Mouse (Mus musculus) forebrain, embryonic 12.5 days (tissue): ENCODE data around the gene 9430097D07Rik. TPM values are rescaled to one million over a fixed set of nuclear protein-coding genes. Genes with fewer than 3 reads are reported as not detected.

Experiments
- ATAC-seq: fragments of 200-750 bp; cut with Nextera tagmentation; 2 replicates; pipeline ENCODE4 v1.8.0; 2017; ENCODE audit warnings: moderate TSS enrichment; ENCODE audit not compliant: low FRiP score
- H3K27ac ChIP-seq: fragments of 300-500 bp; sonication (generic); 2 replicates; pipeline ENCODE4 v1.5.1; 2016; ENCODE audit warnings: mild to moderate bottlenecking
- H3K27me3 ChIP-seq: fragments of 300-500 bp; sonication (generic); 2 replicates; pipeline ENCODE4 v1.6.1; 2016; ENCODE audit warnings: mild to moderate bottlenecking
- H3K36me3 ChIP-seq: fragments of 300-500 bp; sonication (generic); replicated peaks from 2 replicates; pipeline ENCODE4 v1.6.1; 2016; ENCODE audit warnings: mild to moderate bottlenecking
- H3K4me1 ChIP-seq: fragments of 300-500 bp; sonication (generic); 2 replicates; pipeline ENCODE4 v1.6.1; 2016
- H3K4me2 ChIP-seq: fragments of 300-500 bp; sonication (generic); 2 replicates; pipeline ENCODE4 v1.6.1; 2016; ENCODE audit warnings: mild to moderate bottlenecking, moderate library complexity
- H3K4me3 ChIP-seq: fragments of 300-500 bp; sonication (generic); replicated peaks from 2 replicates; pipeline ENCODE4 v1.5.1; 2016; ENCODE audit warnings: mild to moderate bottlenecking
- H3K9ac ChIP-seq: fragments of 300-500 bp; sonication (generic); 2 replicates; pipeline ENCODE4 v1.6.1; 2016; ENCODE audit warnings: mild to moderate bottlenecking
- H3K9me3 ChIP-seq: fragments of 300-500 bp; sonication (generic); 2 replicates; pipeline ENCODE4 v1.6.1; 2016
- WGBS: fragments of 180-500 bp; shearing (Covaris S2); methylation state at CpG from one replicate; pipeline ENCODE4 v1.1.7; 2016; 5-methylcytosine and 5-hydroxymethylcytosine counted together
- polyA plus RNA-seq: library from polyadenylated mRNA; unstranded; fragments of >200 nt; fragmentation: Nextera tagmentation; extraction: Ambion mirVana; gene quantifications from 2 replicates; pipeline ENCODE4 v1.2.1, GENCODE M21; 2016

9430097D07Rik gene
- polyA plus RNA-seq, 1 experiment from 2014 or later: 0.19 TPM

- Histone ChIP-seq H3K4me3 (peak overlapping the region; percentile 74), H3K9ac (peak overlapping the region; percentile 72), H3K27me3 (peaks cover 13% of the 10 kb centered on the region), H3K9me3 (no peaks in the 10 kb centered on the region), H3K4me2 (peak overlapping the region; percentile 84), H3K27ac (no peak overlapping the region), H3K36me3 (no peaks in the 10 kb centered on the region), H3K4me1 (peaks cover 35% of the 10 kb centered on the region)
- ATAC-seq: peak; percentile 33
- WGBS: 6% methylated on average over 33 of the region's 34 CpGs
Observed at GRCm38 (mm10) chr2:32607262-32607947, 31.9 kb upstream of the 9430097D07Rik start.

- Histone ChIP-seq H3K36me3 (no peaks in the 10 kb centered on the region), H3K4me3 (peak overlapping the region; percentile 74), H3K4me2 (peak overlapping the region; percentile 84), H3K9me3 (no peaks in the 10 kb centered on the region), H3K27ac (no peak overlapping the region), H3K9ac (peak overlapping the region; percentile 72), H3K27me3 (peaks cover 13% of the 10 kb centered on the region), H3K4me1 (peaks cover 35% of the 10 kb centered on the region)
- peak; percentile 87 for ATAC-seq
- WGBS: 13% methylated on average over 44 of the region's 55 CpGs
Observed at GRCm38 (mm10) chr2:32606161-32607142, 31.0 kb upstream of the 9430097D07Rik start.

- 46% methylated on average over 10 of the region's 10 CpGs for WGBS
- ATAC-seq: no peak
- peaks cover 13% of the 10 kb centered on the region for H3K27me3 ChIP-seq
- H3K4me3 ChIP-seq: no peak overlapping the region
- H3K27ac ChIP-seq: no peak overlapping the region
- no peaks in the 10 kb centered on the region for H3K36me3 ChIP-seq
- peaks cover 26% of the 10 kb centered on the region for H3K4me1 ChIP-seq
- H3K9me3 ChIP-seq: no peaks in the 10 kb centered on the region
- H3K4me2 ChIP-seq: no peak overlapping the region
- H3K9ac ChIP-seq: no peak overlapping the region
Observed at GRCm38 (mm10) chr2:32604631-32605030, 29.1 kb upstream of the 9430097D07Rik start.

GRCm38 (mm10) chr2:32602600-32603054, 27.1 kb upstream of the 9430097D07Rik start:
- Histone ChIP-seq H3K9ac (0 out of 2 replicates have a peak overlapping the region, but pooled peaks have one; percentile 30), H3K4me3 (peak overlapping the region; percentile 28), H3K4me2 (peak overlapping the region; percentile 45), H3K27me3 (peaks cover 5% of the 10 kb centered on the region), H3K9me3 (no peaks in the 10 kb centered on the region), H3K27ac (no peak overlapping the region), H3K4me1 (peaks cover 11% of the 10 kb centered on the region), H3K36me3 (no peaks in the 10 kb centered on the region)
- no peak for ATAC-seq
- under 1% methylated on average over 11 of the region's 11 CpGs for whole genome bisulfite sequencing

GRCm38 (mm10) chr2:32601417-32602065, 26.1 kb upstream of the 9430097D07Rik start:
- no peaks in the 10 kb centered on the region for H3K9me3 ChIP-seq
- ATAC-seq: peak; percentile 24; the same call in 1 of the 2 replicates
- no peaks in the 10 kb centered on the region for H3K36me3 ChIP-seq
- no peak overlapping the region for H3K4me2 ChIP-seq
- no peak overlapping the region for H3K4me3 ChIP-seq
- H3K9ac ChIP-seq: no peak overlapping the region
- 37% methylated on average over 8 of the region's 8 CpGs for WGBS
- H3K4me1 ChIP-seq: no peaks in the 10 kb centered on the region; the same call in 1 of the 2 replicates
- no peak overlapping the region for H3K27ac ChIP-seq
- no peaks in the 10 kb centered on the region for H3K27me3 ChIP-seq

GRCm38 (mm10) chr2:32599409-32599808, 23.9 kb upstream of the 9430097D07Rik start, which contains the start of gene St6galnac6:
Gene St6galnac6 (plus strand): TSS chr2:32599709.
- 88% methylated on average over 3 of the region's 3 CpGs for whole genome bisulfite sequencing
- no peak within 1 kb of the TSS for H3K9ac ChIP-seq

GRCm38 (mm10) chr2:32598506-32598905, 23.0 kb upstream of the 9430097D07Rik start:
- no peaks in the 10 kb centered on the region for H3K9me3 ChIP-seq
- H3K4me2 ChIP-seq: no peak overlapping the region
- no peak overlapping the region for H3K4me3 ChIP-seq
- no peak overlapping the region for H3K27ac ChIP-seq
- no peaks in the 10 kb centered on the region for H3K27me3 ChIP-seq
- H3K4me1 ChIP-seq: no peaks in the 10 kb centered on the region; the same call in 1 of the 2 replicates
- 0 out of 2 replicates have a peak, but pooled peaks cover 4% of the 10 kb centered on the region for H3K36me3 ChIP-seq
- 90% methylated on average over 8 of the region's 8 CpGs for WGBS
- no peak overlapping the region for H3K9ac ChIP-seq
- no peak for ATAC-seq

More at GRCm38 (mm10) chr2:32599409-32599808, 23.9 kb upstream of the 9430097D07Rik start, which contains the start of gene St6galnac6:
- Histone ChIP-seq H3K4me3 (no peak within 1 kb of the TSS), H3K36me3 (0 out of 2 replicates have a peak, but pooled peaks cover 4% of the 10 kb centered on the region), H3K27ac (no peak within 1 kb of the TSS), H3K9me3 (no peaks in the 10 kb centered on the region), H3K27me3 (no peaks in the 10 kb centered on the region), H3K4me1 (no peaks in the 10 kb centered on the region; the same call in 1 of the 2 replicates), H3K4me2 (no peak within 1 kb of the TSS)
- no peak for ATAC-seq

GRCm38 (mm10) chr2:32597699-32598098, 22.2 kb upstream of the 9430097D07Rik start:
- no peak overlapping the region for H3K4me3 ChIP-seq
- no peaks in the 10 kb centered on the region for H3K27me3 ChIP-seq
- WGBS: 92% methylated on average over 5 of the region's 5 CpGs
- H3K9me3 ChIP-seq: no peaks in the 10 kb centered on the region
- no peak overlapping the region for H3K27ac ChIP-seq
- no peak overlapping the region; the same call in 1 of the 2 replicates for H3K9ac ChIP-seq
- H3K4me1 ChIP-seq: no peaks in the 10 kb centered on the region; the same call in 1 of the 2 replicates
- ATAC-seq: no peak
- H3K36me3 ChIP-seq: 0 out of 2 replicates have a peak, but pooled peaks cover 4% of the 10 kb centered on the region
- H3K4me2 ChIP-seq: no peak overlapping the region

GRCm38 (mm10) chr2:32597248-32597647, 21.8 kb upstream of the 9430097D07Rik start:
- Histone ChIP-seq H3K36me3 (0 out of 2 replicates have a peak, but pooled peaks cover 4% of the 10 kb centered on the region), H3K4me2 (no peak overlapping the region), H3K4me1 (no peaks in the 10 kb centered on the region), H3K9me3 (no peaks in the 10 kb centered on the region), H3K27me3 (no peaks in the 10 kb centered on the region), H3K4me3 (no peak overlapping the region), H3K27ac (no peak overlapping the region), H3K9ac (no peak overlapping the region)
- ATAC-seq: no peak
- WGBS: 88% methylated on average over 5 of the region's 5 CpGs

GRCm38 (mm10) chr2:32596725-32597124, 21.2 kb upstream of the 9430097D07Rik start:
- no peaks in the 10 kb centered on the region for H3K4me1 ChIP-seq
- H3K9me3 ChIP-seq: no peaks in the 10 kb centered on the region
- H3K27me3 ChIP-seq: no peaks in the 10 kb centered on the region
- no peak overlapping the region for H3K9ac ChIP-seq
- no peak overlapping the region for H3K4me3 ChIP-seq
- 0 out of 2 replicates have a peak, but pooled peaks cover 4% of the 10 kb centered on the region for H3K36me3 ChIP-seq
- WGBS: 89% methylated on average over 13 of the region's 13 CpGs
- no peak overlapping the region for H3K4me2 ChIP-seq
- no peak for ATAC-seq
- H3K27ac ChIP-seq: no peak overlapping the region

GRCm38 (mm10) chr2:32591249-32591648, 15.8 kb upstream of the 9430097D07Rik start:
- H3K9me3 ChIP-seq: no peaks in the 10 kb centered on the region
- no peak overlapping the region for H3K27ac ChIP-seq
- 0 out of 2 replicates have a peak, but pooled peaks cover 4% of the 10 kb centered on the region for H3K36me3 ChIP-seq
- no peak overlapping the region for H3K4me2 ChIP-seq
- peaks cover 24% of the 10 kb centered on the region for H3K4me1 ChIP-seq
- no peak for ATAC-seq
- WGBS: 83% methylated on average over 6 of the region's 6 CpGs
- H3K27me3 ChIP-seq: 0 out of 2 replicates have a peak, but pooled peaks cover under 1% of the 10 kb centered on the region
- H3K9ac ChIP-seq: no peak overlapping the region
- no peak overlapping the region for H3K4me3 ChIP-seq
